Mouse (Mus musculus): Measurements from ENCODE around the gene Atp8b3. TPM values are rescaled to one million over a fixed set of nuclear protein-coding genes. Genes with fewer than 3 reads are reported as not detected.

Atp8b3 gene
- total and polyA plus RNA-seq, 3 experiments: 0.02 to 0.05 TPM; not detected in 1

DNA sequence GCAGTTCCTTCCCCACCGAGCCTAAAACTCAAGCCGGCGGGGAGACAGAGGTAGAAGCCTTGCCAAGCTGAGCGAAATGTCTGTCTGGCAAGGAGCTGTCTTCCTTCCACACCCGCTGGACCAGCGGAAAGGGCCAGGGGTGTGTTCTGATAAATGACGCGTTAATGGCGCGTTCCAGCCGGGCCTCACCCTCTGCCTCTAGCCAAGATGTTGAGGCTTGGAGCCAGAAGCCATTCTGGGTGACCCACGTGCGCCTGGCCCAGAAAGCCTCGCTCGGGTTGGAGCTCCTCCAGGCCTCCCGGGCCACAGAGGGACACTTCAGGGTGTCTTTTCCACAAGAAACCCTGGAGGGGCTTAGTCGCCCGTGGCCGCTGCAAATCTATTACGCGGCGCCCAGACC is 48.9 kb downstream of the Atp8b3 start:
- H3K9me3 ChIP-seq (replicated peaks): peaks cover 4% of the 10 kb centered on the region
- peaks cover 84% of the 10 kb centered on the region for H3K27me3 ChIP-seq (ENCODE audit: insufficient read depth, low read length)
- H3K4me3 ChIP-seq (ENCODE audit: low read depth, low read length): no peak overlapping the region
- ATAC-seq (ENCODE audit: extremely low read depth, insufficient number of reproducible peaks, low FRiP score, poor library complexity, severe bottlenecking) (no peak), DNase-seq (ENCODE audit: low spot score) (no peak)
- no peaks in the 10 kb centered on the region for H3K36me3 ChIP-seq (replicated peaks)
- no peak for TF ChIP-seq GATA2 (IDR thresholded peaks at IDR 0.05; ENCODE audit: borderline replicate concordance, low read depth, low read length)
- TF ChIP-seq GATA1 (IDR thresholded peaks at IDR 0.05; ENCODE audit: borderline replicate concordance, low read length): no peak
- TF ChIP-seq POLR2AphosphoS5 (IDR thresholded peaks at IDR 0.05; ENCODE audit: insufficient replicate concordance, low read depth, low read length): no peak
- TF ChIP-seq TAL1 (conservative IDR thresholded peaks at IDR 0.05; ENCODE audit: low read depth, low read length): no peak
- TF ChIP-seq CTCF (IDR thresholded peaks at IDR 0.05; ENCODE audit: low read depth, low read length): no peak
- H3K4me1 ChIP-seq (ENCODE audit: insufficient read depth, low read depth, low read length): peaks cover 8% of the 10 kb centered on the region; the same call in 1 of the 2 replicates

DNA sequence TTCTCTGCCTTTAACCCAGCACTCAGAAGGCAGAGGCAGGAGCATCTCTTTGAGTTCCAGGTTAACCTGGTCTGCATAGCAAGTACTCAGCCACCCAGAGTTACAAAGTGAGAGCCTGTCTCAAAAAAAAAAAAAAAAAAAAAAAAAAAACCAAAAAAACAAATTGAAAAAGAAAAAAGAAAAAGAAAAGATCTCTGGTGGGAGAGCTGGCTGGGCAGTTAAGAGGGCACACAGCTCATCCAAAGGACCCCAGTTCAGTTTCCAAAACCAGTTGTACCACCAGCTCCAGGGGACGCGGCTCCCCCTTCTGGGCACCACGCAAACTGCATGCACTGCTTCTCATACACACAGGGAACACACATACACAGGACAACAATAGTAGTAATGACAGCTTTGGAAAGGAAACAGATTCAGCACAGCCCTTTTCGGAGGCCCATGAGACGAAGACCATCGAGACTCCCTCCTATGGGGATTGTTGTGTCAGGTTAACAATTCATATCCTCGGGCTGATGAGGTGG is 52.0 kb downstream of the Atp8b3 start:
- ATAC-seq (ENCODE audit: extremely low read depth, insufficient number of reproducible peaks, low FRiP score, poor library complexity, severe bottlenecking) (no peak), DNase-seq (ENCODE audit: low spot score) (no peak)
- Histone ChIP-seq H3K9me3 (replicated peaks) (no peaks in the 10 kb centered on the region), H3K4me3 (ENCODE audit: low read depth, low read length) (no peak overlapping the region), H3K4me1 (ENCODE audit: insufficient read depth, low read depth, low read length) (peaks cover 7% of the 10 kb centered on the region; the same call in 1 of the 2 replicates), H3K36me3 (replicated peaks) (no peaks in the 10 kb centered on the region), H3K27me3 (ENCODE audit: insufficient read depth, low read length) (peaks cover 76% of the 10 kb centered on the region)
- TF ChIP-seq CTCF (IDR thresholded peaks at IDR 0.05; ENCODE audit: low read depth, low read length) (peak; percentile 48; the same call in 1 of the 2 replicates), GATA1 (IDR thresholded peaks at IDR 0.05; ENCODE audit: borderline replicate concordance, low read length) (no peak), TAL1 (conservative IDR thresholded peaks at IDR 0.05; ENCODE audit: low read depth, low read length) (no peak), POLR2AphosphoS5 (IDR thresholded peaks at IDR 0.05; ENCODE audit: insufficient replicate concordance, low read depth, low read length) (no peak)

DNA sequence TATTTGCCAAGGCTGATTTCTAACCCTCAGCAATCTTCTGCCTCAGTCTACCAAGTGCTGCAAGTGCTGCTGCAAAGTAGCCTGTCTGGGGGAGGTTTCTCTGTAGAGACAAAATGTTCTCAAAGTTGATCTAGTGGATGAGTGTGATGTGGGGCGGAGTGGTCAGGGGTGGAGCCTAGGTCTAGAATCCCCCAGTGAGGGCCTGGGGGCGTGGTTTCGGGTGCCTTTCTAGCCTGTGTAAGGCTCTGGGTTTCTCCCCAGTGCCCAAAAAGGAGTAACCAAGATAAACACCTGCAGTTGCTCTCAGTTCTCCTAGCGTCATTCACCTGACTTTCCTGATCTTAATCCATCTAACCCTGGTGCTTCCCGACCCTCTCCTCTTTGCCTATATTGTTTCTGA is 57.9 kb downstream of the Atp8b3 start:
- no peak for DNase-seq (ENCODE audit: low spot score)
- ATAC-seq (ENCODE audit: extremely low read depth, insufficient number of reproducible peaks, low FRiP score, poor library complexity, severe bottlenecking): no peak

DNA sequence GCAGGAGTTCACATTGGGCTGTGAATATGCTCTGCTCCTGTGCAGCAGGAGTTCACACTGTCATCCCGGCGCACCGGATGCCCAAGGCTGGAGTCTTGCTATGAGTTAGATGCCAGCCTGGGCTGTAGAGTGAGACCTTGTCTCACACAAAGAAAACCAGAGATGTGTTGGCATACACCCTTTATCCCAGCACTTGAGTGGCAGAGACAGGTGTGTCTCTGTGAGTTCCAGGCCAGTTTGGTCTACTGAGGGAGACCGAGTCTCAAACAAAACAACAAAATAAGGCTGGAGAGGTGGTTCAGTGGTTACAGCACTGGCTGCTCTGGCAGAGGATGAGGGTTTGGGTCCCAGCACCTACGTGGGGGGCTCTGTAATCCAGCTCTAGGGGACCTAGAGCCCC is 60.4 kb downstream of the Atp8b3 start:
- no peaks in the 10 kb centered on the region for H3K36me3 ChIP-seq (replicated peaks)
- peaks cover 41% of the 10 kb centered on the region for H3K27me3 ChIP-seq (ENCODE audit: insufficient read depth, low read length)
- DNase-seq (ENCODE audit: low spot score) (no peak), ATAC-seq (ENCODE audit: extremely low read depth, insufficient number of reproducible peaks, low FRiP score, poor library complexity, severe bottlenecking) (no peak)
- H3K4me1 ChIP-seq (ENCODE audit: insufficient read depth, low read depth, low read length): peaks cover 32% of the 10 kb centered on the region
- H3K4me3 ChIP-seq (ENCODE audit: low read depth, low read length): no peak overlapping the region
- H3K9me3 ChIP-seq (replicated peaks): no peaks in the 10 kb centered on the region
- TF ChIP-seq GATA1 (IDR thresholded peaks at IDR 0.05; ENCODE audit: borderline replicate concordance, low read length) (no peak), POLR2AphosphoS5 (IDR thresholded peaks at IDR 0.05; ENCODE audit: insufficient replicate concordance, low read depth, low read length) (no peak), CTCF (IDR thresholded peaks at IDR 0.05; ENCODE audit: low read depth, low read length) (no peak), GATA2 (IDR thresholded peaks at IDR 0.05; ENCODE audit: borderline replicate concordance, low read depth, low read length) (no peak), TAL1 (conservative IDR thresholded peaks at IDR 0.05; ENCODE audit: low read depth, low read length) (no peak)

More for the DNA sequence above, 57.9 kb downstream of the Atp8b3 start:
- H3K4me1 ChIP-seq (ENCODE audit: insufficient read depth, low read depth, low read length): peaks cover 16% of the 10 kb centered on the region
- no peak overlapping the region for H3K4me3 ChIP-seq (ENCODE audit: low read depth, low read length)
- no peaks in the 10 kb centered on the region for H3K9me3 ChIP-seq (replicated peaks)
- H3K36me3 ChIP-seq (replicated peaks): no peaks in the 10 kb centered on the region
- TF ChIP-seq GATA2 (IDR thresholded peaks at IDR 0.05; ENCODE audit: borderline replicate concordance, low read depth, low read length): no peak
- TF ChIP-seq CTCF (IDR thresholded peaks at IDR 0.05; ENCODE audit: low read depth, low read length): no peak
- peaks cover 59% of the 10 kb centered on the region for H3K27me3 ChIP-seq (ENCODE audit: insufficient read depth, low read length)

DNA sequence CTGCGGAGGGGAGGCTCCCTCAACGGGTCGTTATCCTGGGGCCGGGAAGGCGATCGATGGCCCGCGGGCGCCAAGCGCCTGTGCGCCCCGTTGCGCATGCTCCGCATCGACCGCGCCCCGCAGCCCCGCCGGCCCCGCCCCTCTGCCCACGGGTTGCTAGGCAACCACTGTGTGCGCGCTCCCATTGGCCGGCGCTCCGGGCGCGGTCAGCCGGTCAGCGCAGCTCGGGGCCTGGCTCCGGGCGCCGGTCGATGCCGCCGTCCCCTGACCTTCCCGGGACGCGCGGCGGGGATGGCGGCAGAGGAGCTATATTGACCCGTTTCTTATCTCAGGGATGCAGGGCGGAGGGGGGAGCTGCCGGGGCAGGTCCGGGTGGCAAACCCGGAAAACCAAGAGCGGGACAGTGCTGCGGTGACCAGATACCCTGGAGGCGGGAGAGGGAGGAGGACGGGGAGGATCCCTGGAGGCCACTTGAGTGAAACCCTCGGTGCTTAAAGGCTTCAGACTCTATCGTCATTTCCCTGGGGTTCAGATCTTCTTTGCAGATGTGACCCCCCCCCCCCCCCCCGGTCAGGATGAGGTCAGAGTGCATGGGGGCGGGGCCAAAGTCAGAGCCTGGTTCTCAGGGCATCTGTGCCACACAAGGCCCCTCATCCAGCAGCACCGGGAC is 63.5 kb downstream of the Atp8b3 start:
- DNase-seq (ENCODE audit: low spot score): peak; percentile 89
- H3K27me3 ChIP-seq (ENCODE audit: insufficient read depth, low read length): peaks cover 35% of the 10 kb centered on the region
- H3K4me3 ChIP-seq (ENCODE audit: low read depth, low read length): peak overlapping the region; percentile 71
- ATAC-seq (ENCODE audit: extremely low read depth, insufficient number of reproducible peaks, low FRiP score, poor library complexity, severe bottlenecking): peak; percentile 49
- no peaks in the 10 kb centered on the region for H3K9me3 ChIP-seq (replicated peaks)
- TF ChIP-seq POLR2AphosphoS5 (IDR thresholded peaks at IDR 0.05; ENCODE audit: insufficient replicate concordance, low read depth, low read length): no peak
- TF ChIP-seq TAL1 (conservative IDR thresholded peaks at IDR 0.05; ENCODE audit: low read depth, low read length): no peak; the same call in 1 of the 2 replicates
- TF ChIP-seq GATA2 (IDR thresholded peaks at IDR 0.05; ENCODE audit: borderline replicate concordance, low read depth, low read length): no peak
- no peak for TF ChIP-seq CTCF (IDR thresholded peaks at IDR 0.05; ENCODE audit: low read depth, low read length)
- no peak for TF ChIP-seq GATA1 (IDR thresholded peaks at IDR 0.05; ENCODE audit: borderline replicate concordance, low read length)
- peaks cover 20% of the 10 kb centered on the region for H3K4me1 ChIP-seq (ENCODE audit: insufficient read depth, low read depth, low read length)
- H3K36me3 ChIP-seq (replicated peaks): no peaks in the 10 kb centered on the region

Other genes with a start within 250 kb of the Atp8b3 start
Only the 20 nearest of the 25 such genes appear.
- 72.8 and 85.9 TPM in 2 replicates for gene Reep6, start 209.2 kb downstream of the Atp8b3 start, total RNA-seq (2014; fragmentation: Nextera tagmentation)
- 1.0 and 1.3 TPM in 2 replicates for gene Reep6, start 209.2 kb downstream of the Atp8b3 start, total RNA-seq (2017)
- gene Reep6, start 209.2 kb downstream of the Atp8b3 start, polyA plus RNA-seq (2012): 49.5 and 65.3 TPM in 2 replicates
- 16.9 and 17.5 TPM in 2 replicates for gene Adamtsl5, start 190.7 kb downstream of the Atp8b3 start, total RNA-seq (2014; fragmentation: Nextera tagmentation)
- gene Adamtsl5, start 190.7 kb downstream of the Atp8b3 start, total RNA-seq (2017): 5.4 and 8.0 TPM in 2 replicates
- 33.4 and 37.9 TPM in 2 replicates for gene Adamtsl5, start 190.7 kb downstream of the Atp8b3 start, polyA plus RNA-seq (2012)
- gene Plk5, start 182.7 kb downstream of the Atp8b3 start, total RNA-seq (2014; fragmentation: Nextera tagmentation): not detected in 2 replicates
- 0.12 TPM in 1 of 2 replicates, not detected in the other for gene Plk5, start 182.7 kb downstream of the Atp8b3 start, total RNA-seq (2017)
- gene Plk5, start 182.7 kb downstream of the Atp8b3 start, polyA plus RNA-seq (2012): not detected in 2 replicates
- 7.7 and 11.4 TPM in 2 replicates for gene Mex3d, start 151.5 kb downstream of the Atp8b3 start, total RNA-seq (2014; fragmentation: Nextera tagmentation)
- gene Mex3d, start 151.5 kb downstream of the Atp8b3 start, total RNA-seq (2017): 8.7 and 10.9 TPM in 2 replicates
- gene Mex3d, start 151.5 kb downstream of the Atp8b3 start, polyA plus RNA-seq (2012): 35.3 and 41.9 TPM in 2 replicates
- gene Mbd3, start 139.6 kb downstream of the Atp8b3 start, total RNA-seq (2014; fragmentation: Nextera tagmentation): 37.3 and 41.7 TPM in 2 replicates
- gene Mbd3, start 139.6 kb downstream of the Atp8b3 start, total RNA-seq (2017): 36.0 and 42.0 TPM in 2 replicates
- gene Mbd3, start 139.6 kb downstream of the Atp8b3 start, polyA plus RNA-seq (2012): 244 and 272 TPM in 2 replicates
- gene Uqcr11, start 132.3 kb downstream of the Atp8b3 start, total RNA-seq (2014; fragmentation: Nextera tagmentation): 57.3 and 71.6 TPM in 2 replicates
- 376 and 446 TPM in 2 replicates for gene Uqcr11, start 132.3 kb downstream of the Atp8b3 start, total RNA-seq (2017)
- gene Uqcr11, start 132.3 kb downstream of the Atp8b3 start, polyA plus RNA-seq (2012): 1,650 and 1,908 TPM in 2 replicates
- 152 and 175 TPM in 2 replicates for gene Tcf3, start 105.5 kb downstream of the Atp8b3 start, total RNA-seq (2014; fragmentation: Nextera tagmentation)
- gene Tcf3, start 105.5 kb downstream of the Atp8b3 start, total RNA-seq (2017): 70.0 and 84.0 TPM in 2 replicates
- 1,090 and 1,330 TPM in 2 replicates for gene Tcf3, start 105.5 kb downstream of the Atp8b3 start, polyA plus RNA-seq (2012)
- gene Onecut3, start 44.3 kb downstream of the Atp8b3 start, total RNA-seq (2014; fragmentation: Nextera tagmentation): not detected in 2 replicates
- gene Onecut3, start 44.3 kb downstream of the Atp8b3 start, total RNA-seq (2017): 0.06 and 0.11 TPM in 2 replicates
- gene Onecut3, start 44.3 kb downstream of the Atp8b3 start, polyA plus RNA-seq (2012): not detected in 2 replicates
- gene Rexo1, start 22.4 kb upstream of the Atp8b3 start, total RNA-seq (2014; fragmentation: Nextera tagmentation): 62.1 and 68.3 TPM in 2 replicates
- 10.9 and 14.3 TPM in 2 replicates for gene Rexo1, start 22.4 kb upstream of the Atp8b3 start, total RNA-seq (2017)
- 148 and 173 TPM in 2 replicates for gene Rexo1, start 22.4 kb upstream of the Atp8b3 start, polyA plus RNA-seq (2012)
- gene Klf16, start 38.2 kb upstream of the Atp8b3 start, total RNA-seq (2014; fragmentation: Nextera tagmentation): 10.8 and 14.0 TPM in 2 replicates
- 6.1 and 8.1 TPM in 2 replicates for gene Klf16, start 38.2 kb upstream of the Atp8b3 start, total RNA-seq (2017)
- gene Klf16, start 38.2 kb upstream of the Atp8b3 start, polyA plus RNA-seq (2012): 105 and 141 TPM in 2 replicates
- 12.4 and 14.6 TPM in 2 replicates for gene Abhd17a, start 51.2 kb upstream of the Atp8b3 start, total RNA-seq (2014; fragmentation: Nextera tagmentation)
- 37.8 and 44.0 TPM in 2 replicates for gene Abhd17a, start 51.2 kb upstream of the Atp8b3 start, total RNA-seq (2017)
- 574 and 928 TPM in 2 replicates for gene Abhd17a, start 51.2 kb upstream of the Atp8b3 start, polyA plus RNA-seq (2012)
- gene Scamp4, start 63.7 kb upstream of the Atp8b3 start, total RNA-seq (2014; fragmentation: Nextera tagmentation): 37.5 and 39.4 TPM in 2 replicates
- 12.7 and 12.9 TPM in 2 replicates for gene Scamp4, start 63.7 kb upstream of the Atp8b3 start, total RNA-seq (2017)
- gene Scamp4, start 63.7 kb upstream of the Atp8b3 start, polyA plus RNA-seq (2012): 72.8 and 87.0 TPM in 2 replicates
- not detected in 2 replicates for gene Adat3, start 63.8 kb upstream of the Atp8b3 start, total RNA-seq (2014; fragmentation: Nextera tagmentation)
- 1.2 and 1.6 TPM in 2 replicates for gene Adat3, start 63.8 kb upstream of the Atp8b3 start, total RNA-seq (2017)
- gene Adat3, start 63.8 kb upstream of the Atp8b3 start, polyA plus RNA-seq (2012): 19.4 and 23.5 TPM in 2 replicates
- 1.1 and 2.2 TPM in 2 replicates for gene Gm49322, start 66.9 kb upstream of the Atp8b3 start, total RNA-seq (2014; fragmentation: Nextera tagmentation)
- gene Gm49322, start 66.9 kb upstream of the Atp8b3 start, total RNA-seq (2017): 0.82 and 1.2 TPM in 2 replicates
- gene Gm49322, start 66.9 kb upstream of the Atp8b3 start, polyA plus RNA-seq (2012): 2.4 and 2.8 TPM in 2 replicates
- gene Csnk1g2, start 83.7 kb upstream of the Atp8b3 start, total RNA-seq (2014; fragmentation: Nextera tagmentation): 91.3 and 110 TPM in 2 replicates
- 189 and 193 TPM in 2 replicates for gene Csnk1g2, start 83.7 kb upstream of the Atp8b3 start, total RNA-seq (2017)
- 470 and 513 TPM in 2 replicates for gene Csnk1g2, start 83.7 kb upstream of the Atp8b3 start, polyA plus RNA-seq (2012)
- 11.1 and 19.7 TPM in 2 replicates for gene Btbd2, start 117.9 kb upstream of the Atp8b3 start, total RNA-seq (2014; fragmentation: Nextera tagmentation)
- gene Btbd2, start 117.9 kb upstream of the Atp8b3 start, total RNA-seq (2017): 17.9 and 19.2 TPM in 2 replicates
- gene Btbd2, start 117.9 kb upstream of the Atp8b3 start, polyA plus RNA-seq (2012): 96.3 and 102 TPM in 2 replicates
- gene Mknk2, start 139.0 kb upstream of the Atp8b3 start, total RNA-seq (2014; fragmentation: Nextera tagmentation): 127 and 140 TPM in 2 replicates
- 70.4 and 72.2 TPM in 2 replicates for gene Mknk2, start 139.0 kb upstream of the Atp8b3 start, total RNA-seq (2017)
- gene Mknk2, start 139.0 kb upstream of the Atp8b3 start, polyA plus RNA-seq (2012): 455 and 521 TPM in 2 replicates
- gene Mob3a, start 162.9 kb upstream of the Atp8b3 start, total RNA-seq (2014; fragmentation: Nextera tagmentation): 44.4 and 52.8 TPM in 2 replicates
- gene Mob3a, start 162.9 kb upstream of the Atp8b3 start, total RNA-seq (2017): 53.8 and 61.8 TPM in 2 replicates
- gene Mob3a, start 162.9 kb upstream of the Atp8b3 start, polyA plus RNA-seq (2012): 45.8 and 54.2 TPM in 2 replicates
- 2.3 and 7.4 TPM in 2 replicates for gene Izumo4, start 163.1 kb upstream of the Atp8b3 start, total RNA-seq (2014; fragmentation: Nextera tagmentation)
- gene Izumo4, start 163.1 kb upstream of the Atp8b3 start, total RNA-seq (2017): 5.9 and 10.3 TPM in 2 replicates
- 7.5 and 8.2 TPM in 2 replicates for gene Izumo4, start 163.1 kb upstream of the Atp8b3 start, polyA plus RNA-seq (2012)
- 121 and 133 TPM in 2 replicates for gene Ap3d1, start 203.1 kb upstream of the Atp8b3 start, total RNA-seq (2014; fragmentation: Nextera tagmentation)
- 72.3 and 88.3 TPM in 2 replicates for gene Ap3d1, start 203.1 kb upstream of the Atp8b3 start, total RNA-seq (2017)
- gene Ap3d1, start 203.1 kb upstream of the Atp8b3 start, polyA plus RNA-seq (2012): 37.4 and 39.4 TPM in 2 replicates